ENCODE assay signal across 18 mouse cellular contexts in the genomic region with DNA sequence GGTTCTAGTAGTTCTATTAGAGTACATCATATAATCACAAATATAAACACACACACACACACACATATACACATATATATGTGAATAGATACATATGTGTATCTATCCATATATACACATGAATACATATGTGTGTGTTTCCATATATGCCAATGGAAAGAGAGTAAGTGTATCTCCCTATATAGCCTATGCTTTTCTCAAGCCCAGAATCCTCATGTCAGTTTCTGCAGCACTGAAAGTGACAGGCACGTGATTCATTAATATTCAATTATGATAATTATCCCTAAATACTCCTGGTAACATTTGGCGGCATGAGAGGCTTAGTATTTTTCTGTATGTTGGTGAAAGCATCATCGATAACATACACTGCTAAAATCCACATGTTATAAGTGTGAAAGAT. TPM values are rescaled to one million over a fixed set of nuclear protein-coding genes. Genes with fewer than 3 reads are reported as not detected.
A peak's percentile ranks its signal among the peaks of the same experiment; 100 is the strongest.
DNase-seq lines count a peak whose midpoint lies in the region; ATAC-seq and TF ChIP-seq lines count a peak whose summit lies in the region.
"Had no signal": no experiment of that assay in that cellular context is flagged by ENCODE, and none has a peak within 500 bp of the region (broad histone marks: within the 10 kb centered on the region; RNA-seq: fewer than 3 reads in every experiment).

No protein-coding gene starts in this region.

- no peak overlapping the region for H3K4me3 ChIP-seq in forebrain, embryonic 14.5 days (ENCODE audit: low read depth, low read length)
- H3K4me3 ChIP-seq in forebrain, postnatal 0 days (ENCODE audit: low read depth, low read length): no peak overlapping the region
- no peak overlapping the region for H3K4me3 ChIP-seq in forebrain, embryonic 16.5 days (replicated peaks; ENCODE audit: low read length)
- H3K4me3 ChIP-seq in forebrain, embryonic 11.5 days (ENCODE audit: low read depth, low read length): no peak overlapping the region
- H3K4me3 ChIP-seq in midbrain, embryonic 14.5 days (replicated peaks; ENCODE audit: low read depth, low read length): no peak overlapping the region
- no peak overlapping the region for H3K4me3 ChIP-seq in midbrain, embryonic 16.5 days (ENCODE audit: low read depth, low read length)
- H3K4me3 ChIP-seq in kidney, embryonic 14.5 days (ENCODE audit: low read length): no peak overlapping the region
- H3K4me3 ChIP-seq: embryonic facial prominence, embryonic 10.5 days; embryonic facial prominence, embryonic 12.5 days had no signal

- no peaks in the 10 kb centered on the region for H3K4me1 ChIP-seq in forebrain, embryonic 14.5 days (ENCODE audit: control insufficient read depth, insufficient read depth, low read length)
- no peaks in the 10 kb centered on the region for H3K4me1 ChIP-seq in forebrain, postnatal 0 days (ENCODE audit: insufficient read depth)
- H3K4me1 ChIP-seq in forebrain, embryonic 16.5 days (replicated peaks; ENCODE audit: control insufficient read depth, insufficient read depth, low read length): no peaks in the 10 kb centered on the region; the same call in 1 of the 2 replicates
- no peaks in the 10 kb centered on the region for H3K4me1 ChIP-seq in forebrain, embryonic 11.5 days (replicated peaks; ENCODE audit: control insufficient read depth, insufficient read depth, low read length)
- no peaks in the 10 kb centered on the region for H3K4me1 ChIP-seq in midbrain, embryonic 14.5 days (ENCODE audit: control insufficient read depth, insufficient read depth, low read length)
- H3K4me1 ChIP-seq in midbrain, embryonic 16.5 days (ENCODE audit: control insufficient read depth, insufficient read depth, low read length): no peaks in the 10 kb centered on the region
- no peaks in the 10 kb centered on the region for H3K4me1 ChIP-seq in kidney, embryonic 14.5 days (ENCODE audit: control insufficient read depth, insufficient read depth, low read length)
- H3K4me1 ChIP-seq: embryonic facial prominence, embryonic 12.5 days had no signal

- TF ChIP-seq CTCF in forebrain, postnatal 0 days (IDR thresholded peaks at IDR 0.05; ENCODE audit: low read depth): no peak

- H3K27ac ChIP-seq in forebrain, embryonic 14.5 days (ENCODE audit: low read depth, low read length): no peak overlapping the region
- no peak overlapping the region for H3K27ac ChIP-seq in forebrain, postnatal 0 days (ENCODE audit: low read depth, low read length)
- no peak overlapping the region for H3K27ac ChIP-seq in forebrain, embryonic 16.5 days (ENCODE audit: low read length)
- no peak overlapping the region for H3K27ac ChIP-seq in forebrain, embryonic 11.5 days (ENCODE audit: low read depth, low read length)
- no peak overlapping the region for H3K27ac ChIP-seq in midbrain, embryonic 14.5 days (replicated peaks; ENCODE audit: low read depth, low read length)
- no peak overlapping the region for H3K27ac ChIP-seq in midbrain, embryonic 16.5 days (ENCODE audit: low read length)
- no peak overlapping the region for H3K27ac ChIP-seq in kidney, embryonic 14.5 days (ENCODE audit: low read depth, low read length)
- H3K27ac ChIP-seq: embryonic facial prominence, embryonic 10.5 days; embryonic facial prominence, embryonic 12.5 days had no signal

- 54% methylated on average over 3 of the region's 3 CpGs for WGBS in forebrain, embryonic 14.5 days
- WGBS in forebrain, postnatal 0 days: 34% methylated on average over 3 of the region's 3 CpGs
- WGBS in forebrain, embryonic 16.5 days: 39% methylated on average over 3 of the region's 3 CpGs
- 80% methylated on average over 3 of the region's 3 CpGs for WGBS in forebrain, embryonic 11.5 days
- WGBS in midbrain, embryonic 14.5 days: 28% methylated on average over 3 of the region's 3 CpGs
- 38% methylated on average over 3 of the region's 3 CpGs for WGBS in midbrain, embryonic 16.5 days
- 78% methylated on average over 3 of the region's 3 CpGs for WGBS in kidney, embryonic 14.5 days

- no peak overlapping the region for H3K4me2 ChIP-seq in forebrain, embryonic 14.5 days (ENCODE audit: low read length)
- no peak overlapping the region for H3K4me2 ChIP-seq in forebrain, postnatal 0 days (ENCODE audit: low read depth)
- no peak overlapping the region for H3K4me2 ChIP-seq in forebrain, embryonic 16.5 days (ENCODE audit: low read length)
- no peak overlapping the region for H3K4me2 ChIP-seq in forebrain, embryonic 11.5 days (ENCODE audit: low read depth, low read length, severe bottlenecking)
- no peak overlapping the region for H3K4me2 ChIP-seq in midbrain, embryonic 14.5 days (ENCODE audit: low read length)
- H3K4me2 ChIP-seq in midbrain, embryonic 16.5 days (ENCODE audit: low read length): no peak overlapping the region
- no peak overlapping the region for H3K4me2 ChIP-seq in kidney, embryonic 14.5 days (replicated peaks; ENCODE audit: low read depth, low read length)
- H3K4me2 ChIP-seq: embryonic facial prominence, embryonic 12.5 days had no signal

- no peaks in the 10 kb centered on the region for H3K27me3 ChIP-seq in forebrain, embryonic 14.5 days (replicated peaks; ENCODE audit: control insufficient read depth, insufficient read depth, low read length)
- H3K27me3 ChIP-seq in forebrain, postnatal 0 days (ENCODE audit: insufficient read depth, low read length): no peaks in the 10 kb centered on the region
- H3K27me3 ChIP-seq in forebrain, embryonic 16.5 days (replicated peaks; ENCODE audit: control insufficient read depth, insufficient read depth, low read length): no peaks in the 10 kb centered on the region
- no peaks in the 10 kb centered on the region for H3K27me3 ChIP-seq in forebrain, embryonic 11.5 days (ENCODE audit: control insufficient read depth, insufficient read depth, low read length)
- H3K27me3 ChIP-seq in midbrain, embryonic 14.5 days (ENCODE audit: control insufficient read depth, insufficient read depth, low read length): no peaks in the 10 kb centered on the region
- no peaks in the 10 kb centered on the region for H3K27me3 ChIP-seq in midbrain, embryonic 16.5 days (ENCODE audit: control insufficient read depth, insufficient read depth, low read depth, low read length)
- H3K27me3 ChIP-seq in kidney, embryonic 14.5 days (ENCODE audit: control insufficient read depth, insufficient read depth, low read length): no peaks in the 10 kb centered on the region
- H3K27me3 ChIP-seq: embryonic facial prominence, embryonic 12.5 days had no signal

- 0 out of 2 replicates have a peak, but pooled peaks have one; percentile 32 for ATAC-seq in forebrain, embryonic 14.5 days
- ATAC-seq in forebrain, postnatal 0 days: no peak
- peak; percentile 45; the same call in 1 of the 2 replicates for ATAC-seq in forebrain, embryonic 16.5 days
- ATAC-seq in forebrain, embryonic 11.5 days (replicated peaks; ENCODE audit: low FRiP score): no peak
- 0 out of 2 replicates have a peak, but pooled peaks have one; percentile 31 for ATAC-seq in midbrain, embryonic 14.5 days (ENCODE audit: low FRiP score, low TSS enrichment)
- ATAC-seq in midbrain, embryonic 16.5 days: no peak
- no peak for ATAC-seq in kidney, embryonic 14.5 days (ENCODE audit: low FRiP score, low TSS enrichment)

- H3K36me3 ChIP-seq in forebrain, embryonic 14.5 days (ENCODE audit: control insufficient read depth, insufficient read depth, low read length): no peaks in the 10 kb centered on the region
- no peaks in the 10 kb centered on the region for H3K36me3 ChIP-seq in forebrain, postnatal 0 days (ENCODE audit: insufficient read depth)
- no peaks in the 10 kb centered on the region for H3K36me3 ChIP-seq in forebrain, embryonic 16.5 days (ENCODE audit: control insufficient read depth, insufficient read depth)
- no peaks in the 10 kb centered on the region for H3K36me3 ChIP-seq in forebrain, embryonic 11.5 days (ENCODE audit: control insufficient read depth, insufficient read depth, low read length)
- no peaks in the 10 kb centered on the region for H3K36me3 ChIP-seq in midbrain, embryonic 14.5 days (ENCODE audit: control insufficient read depth, insufficient read depth, low read length)
- no peaks in the 10 kb centered on the region for H3K36me3 ChIP-seq in midbrain, embryonic 16.5 days (ENCODE audit: control insufficient read depth, insufficient read depth, low read length)
- H3K36me3 ChIP-seq in kidney, embryonic 14.5 days (ENCODE audit: control insufficient read depth, insufficient read depth, low read length): no peaks in the 10 kb centered on the region
- H3K36me3 ChIP-seq: embryonic facial prominence, embryonic 10.5 days; embryonic facial prominence, embryonic 12.5 days had no signal

- peak; percentile 39 for DNase-seq in forebrain, embryonic 14.5 days (ENCODE audit: low spot score)
- DNase-seq in forebrain, postnatal 0 days: no peak
- no peak for DNase-seq in forebrain, embryonic 11.5 days (ENCODE audit: low spot score)
- peak; percentile 20 for DNase-seq in midbrain, embryonic 14.5 days
- DNase-seq: adrenal gland, adult 2 months; adrenal gland, postnatal 10 days; adrenal gland, postnatal 25 days; cerebellum, adult 11-12 months; cerebellum, adult 2 months; cerebellum, adult 9-10 months; cerebellum, postnatal 10 days; cerebellum, postnatal 25 days had no signal

- no peaks in the 10 kb centered on the region for H3K9me3 ChIP-seq in forebrain, embryonic 14.5 days (replicated peaks; ENCODE audit: control insufficient read depth, low read length)
- H3K9me3 ChIP-seq in forebrain, postnatal 0 days (ENCODE audit: low read length): no peaks in the 10 kb centered on the region
- H3K9me3 ChIP-seq in forebrain, embryonic 16.5 days (ENCODE audit: control insufficient read depth, low read length): no peaks in the 10 kb centered on the region
- no peaks in the 10 kb centered on the region for H3K9me3 ChIP-seq in forebrain, embryonic 11.5 days (ENCODE audit: control insufficient read depth, low read length)
- H3K9me3 ChIP-seq in midbrain, embryonic 14.5 days (ENCODE audit: control insufficient read depth, low read length): no peaks in the 10 kb centered on the region
- no peaks in the 10 kb centered on the region for H3K9me3 ChIP-seq in midbrain, embryonic 16.5 days (replicated peaks; ENCODE audit: control insufficient read depth, low read length, poor library complexity, severe bottlenecking)
- H3K9me3 ChIP-seq in kidney, embryonic 14.5 days (ENCODE audit: control insufficient read depth, low read length): no peaks in the 10 kb centered on the region
- H3K9me3 ChIP-seq: embryonic facial prominence, embryonic 10.5 days; embryonic facial prominence, embryonic 12.5 days had no signal

- H3K9ac ChIP-seq in forebrain, embryonic 14.5 days (ENCODE audit: low read length): no peak overlapping the region
- H3K9ac ChIP-seq in forebrain, postnatal 0 days: no peak overlapping the region
- no peak overlapping the region for H3K9ac ChIP-seq in forebrain, embryonic 16.5 days (replicated peaks; ENCODE audit: low read depth, low read length)
- no peak overlapping the region for H3K9ac ChIP-seq in forebrain, embryonic 11.5 days (ENCODE audit: low read length)
- no peak overlapping the region for H3K9ac ChIP-seq in midbrain, embryonic 14.5 days (replicated peaks; ENCODE audit: low read length)
- no peak overlapping the region for H3K9ac ChIP-seq in midbrain, embryonic 16.5 days (ENCODE audit: low read depth, low read length)
- H3K9ac ChIP-seq in kidney, embryonic 14.5 days (ENCODE audit: low read depth, low read length): no peak overlapping the region
- H3K9ac ChIP-seq: embryonic facial prominence, embryonic 12.5 days had no signal

RNA-seq across cellular contexts. Expression of gene Robo1, which starts 20.5 kb away (rescaled TPM):
- polyA plus RNA-seq in forebrain, embryonic 14.5 days (2014; fragmentation: Nextera tagmentation; extraction: Ambion mirVana): 37.1 and 49.4 TPM in 2 replicates
- 91.6 and 129 TPM in 2 replicates for total RNA-seq in forebrain, postnatal 0 days (2014; rRNA removed)
- polyA plus RNA-seq in forebrain, postnatal 0 days (2015; fragmentation: Nextera tagmentation; extraction: Ambion mirVana): 23.7 and 29.0 TPM in 2 replicates
- 58.1 and 60.0 TPM in 2 replicates for polyA plus RNA-seq in forebrain, embryonic 16.5 days (2015; fragmentation: Nextera tagmentation; extraction: Ambion mirVana)
- 34.8 and 41.4 TPM in 2 replicates for polyA plus RNA-seq in forebrain, embryonic 11.5 days (2014; fragmentation: Nextera tagmentation; extraction: Ambion mirVana)
- 62.2 and 91.8 TPM in 2 replicates for polyA plus RNA-seq in midbrain, embryonic 14.5 days (2014; fragmentation: Nextera tagmentation; extraction: Ambion mirVana)
- polyA plus RNA-seq in midbrain, embryonic 16.5 days (2015; fragmentation: Nextera tagmentation; extraction: Ambion mirVana): 47.9 and 60.6 TPM in 2 replicates
- polyA plus RNA-seq in kidney, embryonic 14.5 days (2014; fragmentation: Nextera tagmentation; extraction: Ambion mirVana): 24.4 and 38.7 TPM in 2 replicates
- total RNA-seq: MEL had no signal

Comparison
In these comparisons a context has a peak if more than half of its experiments do, and no peak if none do; other contexts are left out.
1. ATAC-seq: peak in forebrain, embryonic 14.5 days (single experiment), forebrain, embryonic 16.5 days (single experiment) and midbrain, embryonic 14.5 days (single experiment); none in forebrain, postnatal 0 days (single experiment), forebrain, embryonic 11.5 days (single experiment), midbrain, embryonic 16.5 days (single experiment) and kidney, embryonic 14.5 days (single experiment).
2. DNase-seq: peak in forebrain, embryonic 14.5 days (single experiment) and midbrain, embryonic 14.5 days (single experiment); none in forebrain, postnatal 0 days (single experiment) and forebrain, embryonic 11.5 days (single experiment).